Mouse (Mus musculus): ENCODE data around the gene Gorab. TPM values are rescaled to one million over a fixed set of nuclear protein-coding genes. Genes with fewer than 3 reads are reported as not detected.

The Gorab gene
- total RNA-seq, 2 experiments from 2014 or later: 6.7 to 7.9 TPM

- no peak for ATAC-seq (replicated peaks; ENCODE audit: poor library complexity, severe bottlenecking)
Measured at GRCm38 (mm10) chr1:163359521-163359920, 43.9 kb downstream of the Gorab start.

- ATAC-seq (replicated peaks; ENCODE audit: poor library complexity, severe bottlenecking): no peak
Measured at GRCm38 (mm10) chr1:163358165-163358564, 45.3 kb downstream of the Gorab start.

GRCm38 (mm10) chr1:163357733-163358132 lies 45.7 kb downstream of the Gorab start:
- no peak for ATAC-seq (replicated peaks; ENCODE audit: poor library complexity, severe bottlenecking)

- ATAC-seq (replicated peaks; ENCODE audit: poor library complexity, severe bottlenecking): no peak
Measured at GRCm38 (mm10) chr1:163356167-163356566, 47.3 kb downstream of the Gorab start.

DNA sequence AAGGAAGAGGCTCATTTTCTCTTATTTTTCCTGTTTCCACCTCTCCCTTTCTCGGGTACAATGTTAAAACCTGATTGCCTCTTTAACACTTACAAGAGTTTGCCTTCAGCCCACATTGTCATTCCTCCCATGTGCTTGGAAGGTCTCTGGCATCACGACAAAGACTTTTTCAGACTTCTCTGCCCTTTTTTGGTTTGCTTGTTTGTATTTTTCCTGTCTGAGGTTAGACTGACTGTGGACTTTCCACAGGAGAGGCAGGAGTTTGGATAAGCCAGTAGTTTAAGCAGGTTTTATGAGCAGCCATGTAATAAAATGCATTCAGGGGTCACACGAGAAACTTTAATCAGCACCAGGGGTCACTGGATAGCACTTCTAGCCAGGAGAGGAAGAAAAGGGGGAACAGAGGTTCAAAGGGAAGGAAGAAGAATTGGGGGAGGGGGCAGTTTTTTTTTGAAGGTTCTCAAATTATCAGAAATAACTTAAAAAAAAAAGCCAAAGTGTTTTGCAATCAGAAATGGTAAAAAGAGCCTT lies 47.8 kb downstream of the Gorab start:
- no peak for ATAC-seq (replicated peaks; ENCODE audit: poor library complexity, severe bottlenecking)

- ATAC-seq (replicated peaks; ENCODE audit: poor library complexity, severe bottlenecking): no peak
Measured at GRCm38 (mm10) chr1:163350988-163351387, 52.5 kb downstream of the Gorab start.

GRCm38 (mm10) chr1:163345541-163345940 lies 57.9 kb downstream of the Gorab start:
- ATAC-seq (replicated peaks; ENCODE audit: poor library complexity, severe bottlenecking): no peak

GRCm38 (mm10) chr1:163344931-163345330 lies 58.5 kb downstream of the Gorab start:
- peak; percentile 63; the same call in 1 of the 2 replicates for ATAC-seq (replicated peaks; ENCODE audit: poor library complexity, severe bottlenecking)

GRCm38 (mm10) chr1:163339219-163339561 lies 64.3 kb downstream of the Gorab start:
- no peak for ATAC-seq (replicated peaks; ENCODE audit: poor library complexity, severe bottlenecking)

GRCm38 (mm10) chr1:163338525-163339218 lies 64.8 kb downstream of the Gorab start:
- ATAC-seq (replicated peaks; ENCODE audit: poor library complexity, severe bottlenecking): no peak

- ATAC-seq (replicated peaks; ENCODE audit: poor library complexity, severe bottlenecking): no peak
Measured at GRCm38 (mm10) chr1:163337821-163338220, 65.6 kb downstream of the Gorab start.

Other genes starting within 250 kb of the Gorab start
- gene Prrx1, start 90.0 kb downstream of the Gorab start, total RNA-seq (2014; fragmentation: Nextera tagmentation): not detected in 2 replicates
- gene Prrx1, start 90.0 kb downstream of the Gorab start, total RNA-seq (2017): not detected in 2 replicates

Data from granulocyte monocyte progenitor cell, adult 5-6 weeks (primary cell).